Mouse (Mus musculus) granulocyte monocyte progenitor cell, adult 5-6 weeks (primary cell): ENCODE results near the gene Arf1. TPM values are rescaled to one million over a fixed set of nuclear protein-coding genes. Genes with fewer than 3 reads are reported as not detected.
A peak's percentile ranks its signal among the peaks of the same experiment; 100 is the strongest.

Experiments used
- ATAC-seq: replicated peaks from 2 replicates; pipeline ENCODE4 v1.8.0; 2016; ENCODE audit warnings: mild to moderate bottlenecking, moderate TSS enrichment, inconsistent platforms; ENCODE audit not compliant: poor library complexity, severe bottlenecking
- total RNA-seq, 2 experiments: library from RNA; stranded (forward) in 1 of 2; stranded (reverse) in 1 of 2; fragments of 200-712, 200-1000 nt in 1 of 2; fragments of >200 nt in 1 of 2; fragmentation: Nextera tagmentation in 1 of 2; gene quantifications; 2 replicates each; pipeline ENCODE4 v1.2.3; 2014 to 2017

The Arf1 gene
- total RNA-seq (2014; fragmentation: Nextera tagmentation): 287 and 315 TPM in 2 replicates
- total RNA-seq (2017): 336 and 384 TPM in 2 replicates

GRCm38 (mm10) chr11:59228122-59228953 lies at the start of gene Arf1:
Gene Arf1 (minus strand): TSS chr11:59228270.
- peak; percentile 80 for ATAC-seq

- no peak for ATAC-seq
Measured at GRCm38 (mm10) chr11:59276877-59277276, 48.8 kb upstream of the Arf1 start.

GRCm38 (mm10) chr11:59274184-59274583 lies 46.1 kb upstream of the Arf1 start:
- no peak for ATAC-seq

DNA sequence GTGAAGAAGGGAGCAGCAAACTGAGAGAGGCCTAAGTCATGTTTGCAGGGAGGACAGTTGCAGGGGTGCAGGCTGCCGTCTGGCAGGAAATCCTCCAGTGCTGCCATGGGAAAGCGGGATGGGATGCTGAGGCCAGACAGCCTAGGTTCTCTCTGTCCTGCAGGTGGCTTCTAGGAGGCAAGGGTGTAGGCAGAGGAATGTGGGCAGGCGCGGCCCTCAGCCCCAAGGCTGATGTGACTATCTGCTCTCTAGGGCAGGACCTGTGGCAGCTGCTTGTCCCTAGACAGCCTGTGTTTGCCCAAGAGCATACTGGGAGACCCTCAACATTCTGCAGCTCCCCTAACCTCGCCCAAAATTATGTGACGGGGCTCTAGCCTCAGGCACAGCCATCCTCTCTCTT lies 38.7 kb upstream of the Arf1 start:
- ATAC-seq: no peak

GRCm38 (mm10) chr11:59265154-59265813 lies 37.2 kb upstream of the Arf1 start:
- ATAC-seq: no peak

- no peak for ATAC-seq
Measured at GRCm38 (mm10) chr11:59264593-59264992, 36.5 kb upstream of the Arf1 start.

DNA sequence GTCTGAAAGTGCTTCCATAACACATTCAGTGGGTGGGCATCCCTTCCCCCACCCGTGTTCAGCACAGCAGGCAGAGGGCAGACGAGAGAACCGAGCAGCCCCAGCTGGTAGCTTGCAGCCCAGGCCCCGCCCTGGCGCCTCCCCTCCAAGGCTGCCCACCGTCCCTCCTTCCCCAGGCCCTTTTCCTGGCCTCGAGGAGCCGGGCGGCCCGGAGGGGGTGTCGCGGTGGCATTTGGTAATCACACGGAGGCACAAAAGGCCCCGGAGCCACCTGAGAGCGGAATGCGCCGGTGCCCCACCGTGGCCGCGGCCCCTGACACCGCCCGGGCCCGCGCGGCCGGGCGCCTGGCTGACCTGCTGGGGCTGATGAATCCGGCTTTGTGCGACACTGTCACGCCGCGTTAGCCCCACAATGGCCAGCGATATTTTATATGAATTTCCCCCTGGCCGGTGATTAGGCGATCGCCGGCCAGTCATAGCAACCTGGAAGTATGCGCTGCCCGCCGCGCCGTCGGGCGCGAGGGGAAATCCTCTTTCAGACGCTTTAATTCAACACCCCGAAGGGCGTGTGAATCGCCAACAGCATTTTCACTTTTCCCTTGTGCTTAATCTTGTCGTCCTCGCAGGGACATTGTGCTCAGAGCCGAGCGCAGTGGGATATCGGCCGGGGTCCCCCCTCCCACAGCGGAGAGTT lies 35.9 kb upstream of the Arf1 start:
- 0 out of 2 replicates have a peak, but pooled peaks have one; percentile 30 for ATAC-seq

DNA sequence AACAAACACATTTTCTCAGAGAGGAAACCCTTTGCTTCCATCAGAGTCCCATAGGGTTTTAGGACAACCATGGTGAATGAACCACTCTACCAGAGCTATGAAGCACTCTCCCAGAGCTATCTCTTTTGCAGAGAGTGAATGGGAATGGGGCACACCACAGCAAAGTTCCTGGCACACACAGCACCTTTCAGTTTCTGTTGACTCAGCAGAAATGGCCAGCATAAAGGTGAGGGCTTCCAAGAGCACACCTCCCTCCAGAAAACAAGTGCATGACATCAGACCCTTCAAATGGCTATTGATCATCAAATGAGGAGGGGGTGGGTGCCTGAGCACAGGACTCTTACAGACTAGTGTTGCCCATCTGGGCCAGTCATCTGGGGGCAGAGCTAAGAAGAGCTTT lies 34.2 kb upstream of the Arf1 start:
- no peak for ATAC-seq

GRCm38 (mm10) chr11:59260706-59261493 lies 32.8 kb upstream of the Arf1 start:
- no peak for ATAC-seq

- ATAC-seq: no peak
Measured at GRCm38 (mm10) chr11:59259647-59260046, 31.6 kb upstream of the Arf1 start.

- ATAC-seq: peak; percentile 98
Measured at GRCm38 (mm10) chr11:59248101-59248500, 20.0 kb upstream of the Arf1 start.

DNA sequence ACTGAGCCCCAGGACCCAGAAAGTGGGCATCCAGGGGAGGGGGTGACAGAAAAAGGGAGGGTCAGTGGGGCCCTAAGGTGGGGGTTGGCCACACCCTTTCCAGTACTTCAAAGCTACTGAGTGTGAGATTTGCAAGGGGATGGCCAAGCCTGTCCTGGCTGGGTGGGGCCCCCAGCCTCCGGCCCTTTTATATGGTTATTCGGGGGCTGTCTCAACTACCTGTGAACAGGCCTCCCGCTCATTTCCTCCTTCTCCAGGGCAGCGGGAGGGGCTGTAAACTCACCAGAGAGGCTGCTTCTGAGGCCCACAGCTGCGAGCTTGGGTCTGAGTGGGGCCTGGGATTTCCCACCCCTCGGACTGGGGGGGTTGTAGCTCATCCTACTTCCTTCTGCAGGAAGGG lies 15.8 kb upstream of the Arf1 start:
- ATAC-seq: no peak

DNA sequence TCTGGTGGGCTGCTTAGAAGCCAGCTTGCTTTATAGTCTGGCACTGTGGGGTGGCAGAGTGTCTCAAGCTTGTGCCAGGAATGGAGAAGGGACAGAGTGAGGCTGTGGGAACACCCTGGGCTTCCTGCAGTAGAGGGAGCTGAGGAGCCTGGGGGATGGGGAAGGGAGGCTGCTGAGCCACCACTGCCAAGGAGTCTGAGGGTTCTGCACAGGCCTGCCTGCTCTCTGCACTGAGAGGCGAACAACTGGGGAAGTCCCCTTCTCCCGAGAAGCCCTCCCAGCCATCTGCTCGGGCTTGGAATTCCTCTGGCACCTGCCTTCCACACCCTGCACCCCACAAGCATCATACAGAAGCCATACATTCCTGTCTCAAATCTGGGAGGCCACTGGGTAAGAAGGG lies 13.8 kb upstream of the Arf1 start:
- ATAC-seq: no peak

DNA sequence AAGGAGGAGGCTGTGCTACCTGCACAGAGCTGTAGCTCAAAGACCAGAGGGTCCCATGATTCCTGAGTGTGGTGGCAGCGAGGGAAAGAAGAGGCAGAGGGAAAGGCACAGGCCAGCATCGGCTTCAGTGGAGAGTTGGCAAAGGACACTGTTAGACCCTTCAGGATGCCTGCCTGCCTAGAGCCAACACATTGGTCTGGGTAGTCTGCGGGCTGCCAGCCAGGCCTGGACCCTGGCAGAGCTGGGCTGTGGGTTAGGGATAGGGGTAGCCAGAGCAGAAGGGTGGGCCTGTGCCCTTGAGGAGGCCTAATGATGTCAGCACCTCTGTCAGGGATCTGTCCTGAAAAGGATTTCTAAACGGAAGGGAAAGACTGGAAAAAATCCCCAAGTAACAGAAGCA lies 11.7 kb upstream of the Arf1 start:
- ATAC-seq: no peak

- no peak for ATAC-seq
Measured at GRCm38 (mm10) chr11:59239428-59239785, 11.3 kb upstream of the Arf1 start.

- peak; percentile 80 for ATAC-seq
Measured at GRCm38 (mm10) chr11:59238525-59239427, 10.7 kb upstream of the Arf1 start.

DNA sequence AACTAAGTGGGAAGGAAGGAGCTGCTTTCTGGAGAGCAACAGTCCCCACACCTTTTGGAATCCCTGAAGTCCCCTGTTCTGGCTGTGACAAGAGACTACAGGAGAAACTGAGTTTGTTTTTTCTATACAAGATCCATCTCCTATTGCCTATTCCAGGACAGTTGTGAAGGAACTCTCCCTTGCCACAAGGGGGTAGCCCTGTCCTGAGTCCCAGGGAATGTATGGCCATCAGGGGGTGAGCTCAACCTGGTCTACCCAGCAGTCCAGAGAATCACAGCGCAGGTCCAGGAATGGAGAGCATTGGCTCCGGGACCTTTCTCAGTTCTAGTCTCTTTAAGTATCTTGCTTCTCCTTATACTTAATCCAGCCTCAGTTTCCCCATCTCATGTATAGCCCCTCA lies 4.7 kb upstream of the Arf1 start:
- no peak for ATAC-seq

- ATAC-seq: peak; percentile 9; the same call in 1 of the 2 replicates
Measured at GRCm38 (mm10) chr11:59230144-59230760, 2.2 kb upstream of the Arf1 start.

DNA sequence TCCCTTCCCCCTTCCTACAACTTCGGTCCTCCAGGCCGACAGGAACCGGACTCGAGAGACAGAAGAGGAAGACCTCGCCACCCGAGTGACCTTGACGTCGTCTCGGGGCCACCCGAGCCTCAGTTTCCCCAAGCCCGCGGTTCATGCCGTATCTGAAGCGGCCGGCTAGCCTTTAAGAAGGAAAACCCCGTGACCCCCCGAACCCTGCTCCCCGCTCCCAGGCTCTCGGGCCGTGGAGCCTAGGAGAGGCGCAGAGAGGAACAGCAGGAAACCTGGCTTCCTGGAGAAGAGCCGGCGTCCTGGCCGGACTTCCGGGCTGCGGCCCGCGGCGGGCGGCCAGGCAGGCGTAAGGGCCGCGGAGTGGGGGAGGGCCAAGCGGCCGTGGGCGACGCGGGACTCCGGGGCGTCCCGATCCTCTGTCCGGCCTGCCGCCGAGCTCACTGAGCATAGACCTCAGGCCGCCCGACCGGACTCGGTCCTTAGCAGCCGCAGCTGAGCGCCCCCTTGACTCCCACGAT lies 407 bp downstream of the Arf1 start:
- ATAC-seq: peak; percentile 21
